Mouse (Mus musculus): ENCODE results near the gene Fkbp9.
A peak's percentile ranks its signal among the peaks of the same experiment; 100 is the strongest.
"Not testable (repeated sequence)": the region's sequence is repeated elsewhere in the genome, so short reads cannot be mapped to it uniquely, and the experiment has no call there.

Gene Fkbp9

GRCm38 (mm10) chr6:56837621-56838020 is 5.8 kb downstream of the Fkbp9 start:
- DNase-seq (ENCODE audit: inconsistent ontology term) = no peak

GRCm38 (mm10) chr6:56843229-56843628 is 11.4 kb downstream of the Fkbp9 start:
- no peak for DNase-seq (ENCODE audit: inconsistent ontology term)

- DNase-seq (ENCODE audit: inconsistent ontology term) = no peak
These were observed 12.5 kb downstream of the Fkbp9 start for GRCm38 (mm10) chr6:56844365-56844764.

- DNase-seq (ENCODE audit: inconsistent ontology term) = peak; percentile 56
These were observed 17.1 kb downstream of the Fkbp9 start for GRCm38 (mm10) chr6:56848974-56849373.

DNA sequence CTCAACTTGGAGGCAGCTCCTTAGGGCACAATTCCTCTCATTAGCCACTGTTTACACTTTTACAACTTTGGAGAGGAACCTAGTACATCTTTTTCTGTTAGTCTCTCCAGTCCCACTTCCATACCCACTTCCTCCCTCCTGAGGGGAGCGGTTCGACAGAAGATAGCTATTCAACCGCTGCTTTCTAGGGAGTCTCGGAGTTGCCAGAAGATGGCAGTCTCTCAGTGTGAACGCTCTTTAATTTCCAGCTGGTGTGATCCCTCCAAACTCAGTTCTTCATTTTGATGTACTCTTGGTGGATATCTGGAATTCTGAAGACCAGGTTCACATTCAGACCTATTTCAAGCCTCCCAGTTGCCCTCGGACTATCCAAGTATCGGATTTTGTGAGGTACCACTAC is 18.5 kb downstream of the Fkbp9 start:
- DNase-seq (ENCODE audit: inconsistent ontology term) = no peak

GRCm38 (mm10) chr6:56854803-56855202 is 22.9 kb downstream of the Fkbp9 start:
- DNase-seq (ENCODE audit: inconsistent ontology term) = no peak

- no peak for DNase-seq (ENCODE audit: inconsistent ontology term)
These were observed 24.9 kb downstream of the Fkbp9 start for GRCm38 (mm10) chr6:56856748-56857147.

DNA sequence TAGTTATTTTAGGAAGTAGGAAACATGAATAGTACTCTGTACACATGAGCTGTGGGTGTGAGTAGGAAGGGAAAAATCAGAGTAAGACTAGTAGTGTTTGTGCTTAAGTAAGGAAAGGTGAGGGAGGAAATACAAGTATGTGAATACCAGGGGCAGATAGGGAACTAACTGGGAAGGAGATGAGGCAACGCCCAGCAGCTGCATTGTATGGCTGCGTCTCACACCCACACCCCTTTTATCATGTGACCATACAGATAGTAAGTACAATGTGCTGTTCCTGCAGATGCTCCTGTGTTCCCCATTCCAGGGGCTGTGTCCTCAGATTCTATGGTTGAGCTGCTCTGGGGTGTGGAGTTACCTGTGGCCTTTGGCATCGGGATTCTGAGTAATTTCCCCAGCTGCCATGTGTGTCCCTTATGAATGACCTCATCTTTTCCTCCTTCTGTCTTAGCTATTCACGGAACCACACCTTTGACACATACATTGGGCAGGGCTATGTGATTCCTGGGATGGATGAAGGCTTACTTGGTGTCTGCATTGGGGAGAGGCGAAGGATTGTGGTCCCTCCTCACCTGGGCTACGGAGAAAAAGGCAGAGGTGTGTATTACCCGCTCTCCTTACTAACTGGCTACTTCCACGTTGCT is 28.5 kb downstream of the Fkbp9 start:
- no peak for DNase-seq (ENCODE audit: inconsistent ontology term)

GRCm38 (mm10) chr6:56866899-56867298 is 35.0 kb downstream of the Fkbp9 start:
- not testable (repeated sequence) for DNase-seq (ENCODE audit: inconsistent ontology term)

GRCm38 (mm10) chr6:56868565-56868964 is 36.7 kb downstream of the Fkbp9 start:
- DNase-seq (ENCODE audit: inconsistent ontology term) = no peak

DNA sequence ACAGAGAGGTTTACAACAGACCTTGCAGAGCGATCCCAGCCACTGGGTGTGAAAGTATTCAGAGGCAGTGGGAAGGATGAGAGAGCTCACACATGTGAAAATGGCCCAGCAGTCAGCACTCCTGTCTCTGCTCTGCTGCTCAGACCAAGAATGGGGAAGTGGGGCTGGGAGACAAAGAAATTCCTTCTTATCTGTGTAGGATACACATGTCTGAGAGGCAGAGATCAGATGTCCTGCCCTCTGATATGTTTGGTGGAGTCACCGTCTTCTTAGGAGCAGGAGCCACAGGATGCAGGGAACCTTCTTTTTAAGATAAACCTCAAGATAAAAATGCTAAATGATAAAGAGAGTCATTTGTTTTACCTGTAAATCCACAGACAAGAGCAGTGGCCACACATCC is 38.2 kb downstream of the Fkbp9 start:
- no peak for DNase-seq (ENCODE audit: inconsistent ontology term)

GRCm38 (mm10) chr6:56876870-56877269 is 45.0 kb downstream of the Fkbp9 start:
- DNase-seq (ENCODE audit: inconsistent ontology term) = no peak

DNA sequence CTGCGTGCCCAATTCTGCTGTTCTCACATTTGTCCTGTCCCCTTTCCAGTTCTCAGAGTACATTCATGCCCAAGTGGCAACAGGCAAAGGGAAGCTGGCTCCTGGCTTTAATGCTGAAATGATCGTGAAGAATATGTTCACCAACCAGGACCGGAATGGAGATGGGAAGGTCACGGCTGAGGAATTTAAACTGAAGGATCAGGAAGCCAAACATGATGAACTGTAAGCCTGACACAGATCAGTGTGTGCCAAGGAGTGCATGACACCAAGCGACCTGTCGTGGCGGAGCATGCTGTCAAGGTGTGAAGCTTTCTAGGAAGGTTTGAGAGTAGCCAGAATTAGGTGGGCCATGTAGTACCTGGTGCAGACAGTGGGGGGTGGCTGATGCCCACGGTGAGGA is 46.1 kb downstream of the Fkbp9 start:
- no peak for DNase-seq (ENCODE audit: inconsistent ontology term)

DNA sequence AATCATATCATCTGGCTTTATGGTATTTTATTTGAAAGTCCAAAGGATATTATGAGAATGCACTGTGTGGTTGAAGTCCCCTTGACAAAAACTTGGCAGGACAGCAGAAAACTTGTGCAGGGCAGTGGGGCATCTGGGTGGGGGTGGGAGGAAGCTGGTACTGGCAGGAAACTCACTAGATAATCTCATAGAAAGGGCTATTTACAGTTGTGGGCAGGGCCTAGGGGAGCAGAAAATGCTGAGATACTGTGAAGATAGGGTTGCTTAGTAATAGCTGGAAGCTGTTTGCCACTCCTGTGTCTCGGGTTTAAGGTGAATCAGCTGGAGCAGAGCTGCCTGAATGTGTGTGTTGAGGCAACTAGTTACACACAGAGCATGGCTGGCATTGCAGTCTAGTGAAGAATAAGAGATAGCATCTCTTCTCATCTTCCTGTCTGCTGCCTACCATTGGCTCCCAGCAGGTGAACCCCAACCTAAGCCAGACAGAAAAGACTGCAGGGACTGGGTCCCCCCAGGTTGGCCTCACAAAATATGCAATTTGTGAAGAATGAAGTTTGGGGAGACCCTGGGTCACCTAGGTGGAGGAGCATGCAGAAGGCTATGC is 47.6 kb downstream of the Fkbp9 start:
- no peak for DNase-seq (ENCODE audit: inconsistent ontology term)

GRCm38 (mm10) chr6:56888561-56888960 is 56.7 kb downstream of the Fkbp9 start:
- no peak for DNase-seq (ENCODE audit: inconsistent ontology term)

DNA sequence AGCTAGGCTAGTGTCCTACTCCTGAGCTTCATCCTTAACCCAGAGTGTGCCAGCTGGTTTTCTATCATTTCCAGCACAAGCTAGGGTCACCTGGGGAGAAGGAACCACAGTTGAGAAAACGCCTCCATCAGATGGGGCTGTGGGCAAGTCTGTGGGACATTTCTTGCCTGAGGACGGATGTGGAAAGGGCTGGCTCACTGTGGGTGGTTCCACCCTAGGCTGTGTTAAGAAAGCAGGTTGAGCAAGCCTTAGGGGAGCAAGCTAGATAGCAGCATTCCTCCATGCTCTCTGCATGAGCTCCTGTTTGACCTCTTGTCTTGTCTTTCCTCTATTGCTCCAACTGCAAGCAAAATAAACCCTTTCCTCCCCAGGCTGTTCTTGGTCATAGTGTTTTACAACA is 58.9 kb downstream of the Fkbp9 start:
- no peak for DNase-seq (ENCODE audit: inconsistent ontology term)

- no peak for DNase-seq (ENCODE audit: inconsistent ontology term)
These were observed 67.7 kb downstream of the Fkbp9 start for GRCm38 (mm10) chr6:56899601-56900000.

GRCm38 (mm10) chr6:56901336-56901735 is 69.5 kb downstream of the Fkbp9 start:
- no peak for DNase-seq (ENCODE audit: inconsistent ontology term)

DNA sequence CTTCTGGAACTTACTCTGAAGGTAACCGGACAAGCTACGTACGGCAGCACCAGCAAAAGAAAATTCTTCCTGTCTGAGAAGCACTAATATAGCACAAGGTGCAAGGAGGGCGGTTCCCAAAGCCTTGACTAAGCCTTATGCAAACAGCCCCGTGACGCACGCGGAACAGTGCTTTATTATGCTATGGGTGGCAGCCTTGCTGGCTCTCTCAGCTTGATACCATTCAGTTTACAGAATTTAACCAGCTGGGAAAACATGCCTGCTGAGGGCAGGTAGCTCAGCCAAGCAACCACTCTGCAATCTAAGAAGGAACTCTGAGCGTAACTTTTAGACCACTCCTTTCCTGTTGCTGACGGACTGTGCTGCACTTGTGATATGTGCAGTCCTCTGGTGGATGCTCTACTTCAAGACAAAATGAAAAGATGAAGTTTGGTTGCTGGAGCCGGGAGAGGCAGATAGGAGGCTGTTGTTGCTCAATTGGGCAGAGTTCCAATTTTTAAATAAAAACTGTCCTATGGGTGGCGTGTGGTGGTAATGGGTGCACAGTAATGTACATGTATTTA is 70.0 kb downstream of the Fkbp9 start:
- peak; percentile 16 for DNase-seq (ENCODE audit: inconsistent ontology term)

DNA sequence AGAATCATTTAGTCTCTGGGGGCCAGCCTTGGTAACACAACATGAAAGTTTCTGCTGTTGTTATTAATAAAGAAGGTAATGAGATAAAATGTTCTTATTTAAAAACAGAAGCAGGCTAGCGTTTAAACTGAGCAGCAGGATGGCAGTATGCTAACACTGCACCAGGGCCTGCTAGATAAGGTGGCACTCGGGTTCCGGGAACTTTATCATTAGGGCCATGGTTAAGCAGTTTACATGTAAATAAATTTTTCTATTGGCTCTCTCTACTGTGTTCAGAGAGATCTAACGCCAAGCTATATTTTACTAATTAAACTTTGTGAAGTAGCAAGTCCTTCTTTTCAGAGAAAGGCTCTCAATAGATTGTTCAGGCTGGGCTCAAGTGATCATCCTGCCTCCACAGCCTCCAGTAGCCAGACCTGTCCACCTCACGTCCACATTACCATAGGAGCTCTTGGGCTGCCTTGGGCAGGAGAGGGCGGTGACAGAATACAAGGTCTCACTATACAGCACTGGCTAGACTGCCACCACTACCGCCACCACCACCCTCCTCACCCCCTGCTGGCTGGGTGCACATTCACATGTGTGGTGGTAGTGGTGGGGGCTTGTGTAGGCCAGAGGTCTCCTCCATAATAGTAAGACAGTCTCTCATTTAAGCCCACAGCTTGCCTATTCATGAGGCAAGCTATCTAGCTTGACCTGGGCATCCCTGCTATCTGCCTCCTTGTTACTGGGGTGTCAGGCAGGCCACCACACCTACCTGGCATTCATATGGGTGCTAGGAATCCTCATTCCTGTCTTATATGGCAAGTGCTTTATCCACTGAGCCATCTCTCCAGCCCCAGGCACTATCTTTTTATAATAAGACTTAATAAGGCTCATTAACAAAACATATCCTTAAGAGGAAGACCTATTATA is 71.0 kb downstream of the Fkbp9 start:
- no peak for DNase-seq (ENCODE audit: inconsistent ontology term)

DNA sequence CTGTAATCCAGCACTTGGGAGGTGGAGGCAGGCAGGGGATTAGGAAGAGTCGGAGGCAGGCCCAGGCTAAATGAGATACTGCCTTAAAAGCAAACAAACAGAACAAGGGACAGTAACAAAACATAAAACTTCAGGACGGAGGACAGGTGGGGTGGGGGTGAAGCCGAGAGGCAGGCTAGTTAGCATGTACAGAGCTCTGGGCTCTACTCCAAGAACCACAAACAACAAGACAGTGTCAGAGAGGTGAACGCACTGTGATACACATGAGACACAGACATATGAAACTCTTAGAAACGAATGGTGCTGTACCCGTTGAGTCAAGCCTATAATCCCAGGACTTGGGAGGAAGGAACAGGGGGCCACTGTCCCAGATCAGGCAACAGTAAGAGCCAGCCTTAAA is 72.0 kb downstream of the Fkbp9 start:
- no peak for DNase-seq (ENCODE audit: inconsistent ontology term)

DNA sequence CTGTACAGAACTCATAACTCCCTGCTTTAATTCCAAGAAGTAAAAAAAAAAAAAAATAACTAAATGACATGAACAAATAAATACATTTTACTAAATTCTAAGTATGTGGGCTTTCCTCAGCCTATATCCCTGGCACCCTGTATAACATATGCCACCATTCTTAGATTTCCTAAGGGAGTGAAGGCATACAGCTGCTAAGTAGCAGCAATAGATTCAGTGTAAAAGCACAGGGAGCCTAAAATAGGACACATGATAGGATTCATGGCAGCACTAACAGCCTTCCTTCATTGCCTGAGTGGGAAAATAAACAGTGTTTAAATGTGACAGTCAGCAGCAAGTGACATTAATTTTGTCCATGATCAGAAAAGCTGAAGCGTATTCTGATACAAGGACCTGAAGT is 72.5 kb downstream of the Fkbp9 start:
- DNase-seq (ENCODE audit: inconsistent ontology term) = no peak
